Mouse (Mus musculus) thymus, postnatal 0 days (tissue): ENCODE results near the gene Dag1. TPM values are rescaled to one million over a fixed set of nuclear protein-coding genes. Genes with fewer than 3 reads are reported as not detected.
A peak's percentile ranks its signal among the peaks of the same experiment; 100 is the strongest.
"Not testable (repeated sequence)": the region's sequence is repeated elsewhere in the genome, so short reads cannot be mapped to it uniquely, and the experiment has no call there.

Experiments
- DNase-seq: peaks from one replicate; pipeline ENCODE4 v3.0.0-alpha.2; 2015; ENCODE audit warnings: low spot score
- polyA plus RNA-seq: library from polyadenylated mRNA; unstranded; fragments of >200 nt; fragmentation: Nextera tagmentation; extraction: Ambion mirVana; gene quantifications from 2 replicates; pipeline ENCODE4 v1.2.1, GENCODE M21; 2015

Dag1 gene
- 14.0 and 15.6 TPM in 2 replicates for polyA plus RNA-seq

- peak; percentile 94 for DNase-seq
Measured at GRCm38 (mm10) chr9:108263690-108264190, at the start of gene Dag1. Gene Dag1, minus strand, starts transcription at chr9:108263958.

GRCm38 (mm10) chr9:108308141-108308540 lies 44.4 kb upstream of the Dag1 start:
- DNase-seq = no peak

GRCm38 (mm10) chr9:108307021-108307807 lies 43.5 kb upstream of the Dag1 start:
- DNase-seq = peak; percentile 11

- DNase-seq = peak; percentile 86
Measured at GRCm38 (mm10) chr9:108306571-108306980, 42.8 kb upstream of the Dag1 start.

GRCm38 (mm10) chr9:108305629-108306520 lies 42.1 kb upstream of the Dag1 start, which contains the start of the genes Rhoa and Tcta:
Gene Rhoa, plus strand, starts transcription at chr9:108306129.
Gene Tcta, minus strand, starts transcription at chr9:108306160.
- peak; percentile 100 for DNase-seq

GRCm38 (mm10) chr9:108305170-108305569 lies 41.4 kb upstream of the Dag1 start:
- DNase-seq = no peak

GRCm38 (mm10) chr9:108304716-108305115 lies 41.0 kb upstream of the Dag1 start:
- DNase-seq = no peak

GRCm38 (mm10) chr9:108301853-108302252 lies 38.1 kb upstream of the Dag1 start:
- no peak for DNase-seq

GRCm38 (mm10) chr9:108296453-108297355 lies 32.9 kb upstream of the Dag1 start, which contains the start of gene Amt:
Gene Amt, plus strand, starts transcription at chr9:108296853.
- DNase-seq = no peak

- DNase-seq = no peak
Measured at GRCm38 (mm10) chr9:108290773-108291172, 27.0 kb upstream of the Dag1 start.

- DNase-seq = peak; percentile 95
Measured at GRCm38 (mm10) chr9:108290016-108290750, 26.4 kb upstream of the Dag1 start, which contains the start of gene Nicn1. Gene Nicn1, plus strand, starts transcription at chr9:108290429.

- DNase-seq = no peak
Measured at GRCm38 (mm10) chr9:108289347-108289746, 25.6 kb upstream of the Dag1 start.

GRCm38 (mm10) chr9:108287526-108288238 lies 23.9 kb upstream of the Dag1 start:
- not testable (repeated sequence) for DNase-seq

- DNase-seq = peak; percentile 80
Measured at GRCm38 (mm10) chr9:108284410-108284809, 20.7 kb upstream of the Dag1 start.

- no peak for DNase-seq
Measured at GRCm38 (mm10) chr9:108280071-108280828, 16.5 kb upstream of the Dag1 start.

- peak; percentile 61 for DNase-seq
Measured at GRCm38 (mm10) chr9:108278697-108279450, 15.1 kb upstream of the Dag1 start.

- DNase-seq = no peak
Measured at GRCm38 (mm10) chr9:108275331-108275659, 11.5 kb upstream of the Dag1 start.
